Mouse (Mus musculus) heart, embryonic 11.5 days (tissue): Measurements from ENCODE around the gene Pah. TPM values are rescaled to one million over a fixed set of nuclear protein-coding genes. Genes with fewer than 3 reads are reported as not detected.

Experiments used
- polyA plus RNA-seq: library from polyadenylated mRNA; unstranded; fragments of >200 nt; fragmentation: Nextera tagmentation; extraction: Ambion mirVana; gene quantifications from 2 replicates; pipeline ENCODE4 v1.2.1, GENCODE M21; 2014

Pah gene
- polyA plus RNA-seq, 1 experiment from 2014 or later: 0.31 TPM

Other genes with a start within 250 kb of the Pah start
- 0.11 and 0.20 TPM in 2 replicates for gene Ascl1, start 28.1 kb upstream of the Pah start, polyA plus RNA-seq